Mouse (Mus musculus): Measurements from ENCODE around the gene Ftsj1. TPM values are rescaled to one million over a fixed set of nuclear protein-coding genes. Genes with fewer than 3 reads are reported as not detected.

Gene Ftsj1
- polyA plus RNA-seq, 1 experiment from 2014 or later, result 44.3 TPM

DNA sequence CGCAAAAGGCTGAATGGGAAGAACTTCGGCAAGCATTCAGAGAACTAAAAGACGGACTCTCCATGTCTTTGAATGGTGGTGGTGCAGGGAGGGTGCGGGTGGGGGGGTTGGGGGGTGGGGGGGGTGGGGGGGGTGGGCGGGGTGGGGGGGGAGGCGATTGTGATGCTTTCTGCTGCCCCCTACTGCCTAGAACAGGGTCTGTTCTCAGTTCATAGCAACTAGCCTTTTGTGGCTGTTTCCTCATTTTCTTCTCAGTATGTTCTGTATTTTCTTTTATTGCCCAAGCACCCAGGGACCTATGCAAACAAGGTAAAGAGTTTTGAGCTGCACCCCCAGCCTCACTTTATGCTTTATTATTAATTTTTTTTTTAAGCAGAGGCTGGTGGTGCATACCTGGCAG is 3.6 kb upstream of the Ftsj1 start:
- Histone ChIP-seq H3K4me1 (ENCODE audit: control insufficient read depth, insufficient read depth, low read length) (peaks cover 2% of the 10 kb centered on the region; the same call in 1 of the 2 replicates), H3K4me3 (ENCODE audit: low read depth, low read length) (no peak overlapping the region), H3K27me3 (ENCODE audit: control insufficient read depth, insufficient read depth, low read length) (no peaks in the 10 kb centered on the region), H3K4me2 (no peak overlapping the region), H3K27ac (ENCODE audit: low read depth, low read length) (no peak overlapping the region), H3K9me3 (ENCODE audit: control insufficient read depth, low read length) (no peaks in the 10 kb centered on the region), H3K9ac (ENCODE audit: low read length) (no peak overlapping the region), H3K36me3 (ENCODE audit: control insufficient read depth, insufficient read depth, low read length) (no peaks in the 10 kb centered on the region)
- 12% methylated on average over 6 of the region's 6 CpGs for WGBS
- DNase-seq (ENCODE audit: low spot score, missing footprints) (no peak), ATAC-seq (ENCODE audit: low FRiP score) (no peak)

DNA sequence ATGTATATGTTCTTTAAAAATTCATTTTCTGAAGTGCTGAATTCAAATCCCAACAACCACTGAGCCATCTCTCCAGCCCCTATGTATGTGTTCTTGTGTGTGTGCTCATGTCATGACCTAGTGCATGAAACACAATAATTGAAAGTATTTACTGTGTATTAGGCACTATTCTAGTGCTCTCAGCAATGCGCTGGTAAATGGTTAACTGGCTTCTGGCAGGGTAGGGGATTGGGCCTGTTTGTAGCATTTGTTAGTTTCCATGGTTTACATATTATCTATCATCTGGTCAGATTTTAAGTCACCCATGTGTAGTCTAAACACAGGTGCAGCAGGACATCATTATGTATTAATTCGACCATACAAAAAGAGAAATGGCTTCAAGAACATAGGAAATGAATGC is 1.5 kb upstream of the Ftsj1 start:
- no peak overlapping the region for H3K4me2 ChIP-seq
- H3K36me3 ChIP-seq (ENCODE audit: control insufficient read depth, insufficient read depth, low read length), result no peaks in the 10 kb centered on the region
- no peaks in the 10 kb centered on the region for H3K27me3 ChIP-seq (ENCODE audit: control insufficient read depth, insufficient read depth, low read length)
- no peak overlapping the region for H3K4me3 ChIP-seq (ENCODE audit: low read depth, low read length)
- WGBS, result 89% methylated on average over 2 of the region's 2 CpGs
- no peaks in the 10 kb centered on the region for H3K9me3 ChIP-seq (ENCODE audit: control insufficient read depth, low read length)
- H3K9ac ChIP-seq (ENCODE audit: low read length), result no peak overlapping the region
- peaks cover 2% of the 10 kb centered on the region; the same call in 1 of the 2 replicates for H3K4me1 ChIP-seq (ENCODE audit: control insufficient read depth, insufficient read depth, low read length)
- H3K27ac ChIP-seq (ENCODE audit: low read depth, low read length), result no peak overlapping the region
- DNase-seq (ENCODE audit: low spot score, missing footprints) (no peak), ATAC-seq (ENCODE audit: low FRiP score) (no peak)

DNA sequence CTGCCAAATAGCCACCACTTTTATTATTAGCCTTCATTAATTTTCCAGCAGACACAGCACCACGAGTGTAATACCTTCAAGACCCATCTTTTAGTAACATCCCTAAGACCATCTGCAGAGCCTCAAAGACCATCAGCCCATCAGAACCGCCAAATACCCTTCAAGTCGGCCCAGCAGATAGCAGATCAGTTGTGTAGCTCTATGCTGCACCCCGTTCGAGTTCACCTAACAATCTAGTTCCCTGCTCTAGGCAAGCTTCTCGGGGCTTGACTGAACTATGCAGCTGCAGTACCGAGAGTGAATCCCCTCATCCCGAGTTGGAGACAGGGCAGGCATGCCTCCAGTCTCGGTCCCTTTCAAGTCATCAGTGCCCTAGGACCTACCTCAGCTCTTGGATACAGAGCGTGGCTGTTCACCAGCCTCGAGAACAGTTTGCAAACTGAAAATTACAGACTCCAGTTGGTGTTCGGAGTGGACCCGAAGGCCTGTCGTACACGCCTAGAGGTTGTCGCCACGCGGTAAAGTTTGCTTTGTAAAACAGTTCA is 345 bp downstream of the Ftsj1 start:
- Histone ChIP-seq H3K9me3 (ENCODE audit: control insufficient read depth, low read length) (no peaks in the 10 kb centered on the region), H3K27ac (ENCODE audit: low read depth, low read length) (no peak overlapping the region), H3K4me3 (ENCODE audit: low read depth, low read length) (peak overlapping the region; percentile 52), H3K36me3 (ENCODE audit: control insufficient read depth, insufficient read depth, low read length) (no peaks in the 10 kb centered on the region), H3K27me3 (ENCODE audit: control insufficient read depth, insufficient read depth, low read length) (no peaks in the 10 kb centered on the region), H3K4me1 (ENCODE audit: control insufficient read depth, insufficient read depth, low read length) (peaks cover 2% of the 10 kb centered on the region; the same call in 1 of the 2 replicates), H3K4me2 (peak overlapping the region; percentile 54), H3K9ac (ENCODE audit: low read length) (peak overlapping the region; percentile 68)
- WGBS, result 23% methylated on average over 18 of the region's 18 CpGs
- DNase-seq (ENCODE audit: low spot score, missing footprints) (peak; percentile 93), ATAC-seq (ENCODE audit: low FRiP score) (peak; percentile 66)

DNA sequence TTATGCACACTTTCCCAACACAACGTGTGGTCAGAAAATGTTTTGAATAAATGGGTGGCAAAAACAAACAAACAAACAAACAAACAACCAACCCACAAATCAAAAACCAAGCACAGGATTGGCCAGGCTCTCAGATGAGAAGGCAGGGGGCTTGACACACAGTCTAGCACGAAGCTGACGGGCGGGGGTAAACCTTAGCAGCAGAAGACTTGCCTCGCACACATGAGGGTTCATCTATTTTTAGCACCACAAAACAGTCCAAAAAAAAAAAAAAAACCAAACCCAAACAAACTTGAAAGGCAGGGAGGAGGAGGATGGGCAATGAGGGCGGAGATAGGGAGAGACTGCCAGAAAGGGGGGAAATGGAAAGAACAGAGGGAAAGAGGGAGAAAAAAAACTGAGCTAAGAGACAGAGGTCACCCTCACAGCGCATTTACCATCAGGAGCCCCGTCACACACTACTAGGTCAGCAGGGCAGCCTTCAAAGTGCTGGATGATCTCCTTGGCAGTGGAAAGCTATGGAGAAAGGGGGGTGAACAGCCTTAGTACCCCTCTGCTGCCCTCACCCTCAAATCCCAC is 3.6 kb downstream of the Ftsj1 start:
- no peak overlapping the region for H3K4me3 ChIP-seq (ENCODE audit: low read depth, low read length)
- WGBS, result 91% methylated on average over 8 of the region's 8 CpGs
- ATAC-seq (ENCODE audit: low FRiP score) (no peak), DNase-seq (ENCODE audit: low spot score, missing footprints) (no peak)
- no peaks in the 10 kb centered on the region for H3K9me3 ChIP-seq (ENCODE audit: control insufficient read depth, low read length)
- H3K4me1 ChIP-seq (ENCODE audit: control insufficient read depth, insufficient read depth, low read length), result peaks cover 2% of the 10 kb centered on the region; the same call in 1 of the 2 replicates
- H3K4me2 ChIP-seq, result no peak overlapping the region
- no peak overlapping the region for H3K9ac ChIP-seq (ENCODE audit: low read length)
- no peaks in the 10 kb centered on the region for H3K27me3 ChIP-seq (ENCODE audit: control insufficient read depth, insufficient read depth, low read length)
- H3K27ac ChIP-seq (ENCODE audit: low read depth, low read length), result no peak overlapping the region
- no peaks in the 10 kb centered on the region for H3K36me3 ChIP-seq (ENCODE audit: control insufficient read depth, insufficient read depth, low read length)

DNA sequence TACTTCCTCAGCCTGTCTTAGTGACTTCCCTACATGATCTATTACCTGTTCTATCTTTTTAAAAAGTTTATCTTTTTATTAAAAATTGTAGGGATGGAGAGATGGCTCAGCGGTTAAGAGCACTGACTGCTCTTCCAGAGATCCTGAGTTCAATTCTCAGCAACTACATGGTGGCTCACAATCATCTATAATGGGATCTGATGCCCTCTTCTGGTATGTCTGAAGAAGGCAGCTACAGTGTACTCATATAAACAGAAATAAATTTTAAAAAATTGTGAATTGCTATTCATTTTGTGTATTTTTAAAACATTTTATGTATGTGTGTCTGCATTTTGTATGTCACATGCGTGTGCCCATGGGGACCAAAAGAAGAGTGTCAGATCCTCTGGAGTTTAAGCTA is 4.5 kb downstream of the Ftsj1 start:
- WGBS, result 72% methylated on average over 2 of the region's 2 CpGs
- Histone ChIP-seq H3K27me3 (ENCODE audit: control insufficient read depth, insufficient read depth, low read length) (no peaks in the 10 kb centered on the region), H3K36me3 (ENCODE audit: control insufficient read depth, insufficient read depth, low read length) (no peaks in the 10 kb centered on the region), H3K4me3 (ENCODE audit: low read depth, low read length) (no peak overlapping the region), H3K4me2 (no peak overlapping the region), H3K9ac (ENCODE audit: low read length) (no peak overlapping the region), H3K9me3 (ENCODE audit: control insufficient read depth, low read length) (no peaks in the 10 kb centered on the region), H3K27ac (ENCODE audit: low read depth, low read length) (no peak overlapping the region), H3K4me1 (ENCODE audit: control insufficient read depth, insufficient read depth, low read length) (peaks cover 2% of the 10 kb centered on the region; the same call in 1 of the 2 replicates)
- DNase-seq (ENCODE audit: low spot score, missing footprints) (no peak), ATAC-seq (ENCODE audit: low FRiP score) (no peak)

DNA sequence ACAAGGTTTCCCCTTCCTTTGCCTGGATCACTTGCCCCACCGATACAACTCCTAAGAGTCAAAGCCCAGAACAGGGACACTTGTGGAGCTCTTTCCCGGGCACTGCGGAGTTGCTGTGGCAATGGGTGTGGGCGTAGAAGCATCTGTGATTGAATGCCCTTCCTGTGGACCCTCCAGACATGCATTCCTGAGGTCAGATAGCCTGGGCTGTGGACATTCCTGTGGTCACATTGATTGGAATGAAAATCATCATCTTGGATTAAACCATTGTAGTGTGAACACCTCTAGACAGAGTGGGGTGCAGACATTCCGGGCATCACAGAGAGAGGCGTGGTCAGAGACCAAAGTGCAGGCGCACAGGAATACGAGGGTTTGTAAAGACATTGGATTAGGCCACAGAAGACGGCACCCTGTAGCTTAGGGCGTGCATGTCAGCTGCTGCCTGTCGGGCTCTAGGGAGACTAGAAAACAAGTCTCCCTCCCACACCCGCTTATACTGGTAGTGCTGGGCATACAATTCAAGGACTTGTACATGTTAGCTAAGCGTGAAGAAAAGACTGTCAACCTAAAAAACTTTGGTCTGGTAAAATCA is 13.3 kb downstream of the Ftsj1 start:
- Histone ChIP-seq H3K9ac (ENCODE audit: low read length) (no peak overlapping the region), H3K4me3 (ENCODE audit: low read depth, low read length) (no peak overlapping the region), H3K4me1 (ENCODE audit: control insufficient read depth, insufficient read depth, low read length) (no peaks in the 10 kb centered on the region), H3K27ac (ENCODE audit: low read depth, low read length) (no peak overlapping the region), H3K36me3 (ENCODE audit: control insufficient read depth, insufficient read depth, low read length) (no peaks in the 10 kb centered on the region), H3K4me2 (no peak overlapping the region), H3K27me3 (ENCODE audit: control insufficient read depth, insufficient read depth, low read length) (no peaks in the 10 kb centered on the region), H3K9me3 (ENCODE audit: control insufficient read depth, low read length) (no peaks in the 10 kb centered on the region)
- DNase-seq (ENCODE audit: low spot score, missing footprints), result no peak
- WGBS, result 72% methylated on average over 13 of the region's 13 CpGs
- ATAC-seq (ENCODE audit: low FRiP score), result no peak

DNA sequence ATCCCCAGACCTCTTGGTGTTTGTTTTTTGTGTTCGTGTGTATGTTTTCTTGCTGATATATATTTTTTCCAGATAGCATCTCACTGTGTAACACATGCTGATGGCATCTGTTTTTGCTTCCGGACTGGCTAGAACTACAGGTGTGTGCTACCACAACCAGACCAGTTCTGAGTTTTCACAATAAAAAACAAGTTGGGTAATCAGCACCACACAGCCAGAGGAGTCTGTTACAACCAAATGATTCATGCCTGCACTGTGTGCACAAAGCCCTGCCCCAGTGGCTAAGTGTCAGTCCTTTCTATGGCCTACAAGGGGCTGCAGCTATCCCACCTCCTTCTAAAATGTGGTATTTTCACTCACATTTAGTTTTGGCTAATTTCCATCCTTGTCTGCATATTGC is 15.5 kb downstream of the Ftsj1 start:
- no peaks in the 10 kb centered on the region for H3K27me3 ChIP-seq (ENCODE audit: control insufficient read depth, insufficient read depth, low read length)
- no peak overlapping the region for H3K4me2 ChIP-seq
- no peak overlapping the region for H3K9ac ChIP-seq (ENCODE audit: low read length)
- no peak overlapping the region for H3K4me3 ChIP-seq (ENCODE audit: low read depth, low read length)
- no peak for DNase-seq (ENCODE audit: low spot score, missing footprints)
- no peaks in the 10 kb centered on the region for H3K4me1 ChIP-seq (ENCODE audit: control insufficient read depth, insufficient read depth, low read length)
- ATAC-seq (ENCODE audit: low FRiP score), result no peak
- no peaks in the 10 kb centered on the region for H3K9me3 ChIP-seq (ENCODE audit: control insufficient read depth, low read length)
- no peak overlapping the region for H3K27ac ChIP-seq (ENCODE audit: low read depth, low read length)
- 91% methylated on average over 2 of the region's 2 CpGs for WGBS
- no peaks in the 10 kb centered on the region for H3K36me3 ChIP-seq (ENCODE audit: control insufficient read depth, insufficient read depth, low read length)

DNA sequence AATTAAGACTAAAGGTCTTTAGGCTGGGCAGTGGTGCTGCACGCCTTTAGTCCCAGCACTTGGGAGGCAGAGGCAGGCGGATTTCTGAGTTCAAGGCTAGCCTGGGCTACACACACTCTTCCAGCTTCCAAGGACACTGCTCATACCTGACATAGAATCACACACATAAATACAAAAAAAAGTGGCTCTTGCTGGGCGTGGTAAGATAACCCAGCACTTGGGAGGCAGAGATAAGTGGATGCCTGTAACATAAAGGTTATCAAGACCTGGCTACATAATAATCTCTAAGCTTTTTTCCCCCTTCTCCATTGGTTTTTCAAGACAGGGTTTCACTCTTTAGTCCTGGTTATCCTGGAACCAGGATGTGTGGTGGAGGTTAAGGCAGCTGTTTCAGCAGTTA is 18.6 kb downstream of the Ftsj1 start:
- Histone ChIP-seq H3K9ac (ENCODE audit: low read length) (no peak overlapping the region), H3K27ac (ENCODE audit: low read depth, low read length) (no peak overlapping the region), H3K36me3 (ENCODE audit: control insufficient read depth, insufficient read depth, low read length) (no peaks in the 10 kb centered on the region), H3K4me2 (no peak overlapping the region), H3K4me1 (ENCODE audit: control insufficient read depth, insufficient read depth, low read length) (no peaks in the 10 kb centered on the region), H3K9me3 (ENCODE audit: control insufficient read depth, low read length) (no peaks in the 10 kb centered on the region), H3K27me3 (ENCODE audit: control insufficient read depth, insufficient read depth, low read length) (no peaks in the 10 kb centered on the region), H3K4me3 (ENCODE audit: low read depth, low read length) (no peak overlapping the region)
- 71% methylated on average over 3 of the region's 3 CpGs for WGBS
- ATAC-seq (ENCODE audit: low FRiP score) (no peak), DNase-seq (ENCODE audit: low spot score, missing footprints) (no peak)

DNA sequence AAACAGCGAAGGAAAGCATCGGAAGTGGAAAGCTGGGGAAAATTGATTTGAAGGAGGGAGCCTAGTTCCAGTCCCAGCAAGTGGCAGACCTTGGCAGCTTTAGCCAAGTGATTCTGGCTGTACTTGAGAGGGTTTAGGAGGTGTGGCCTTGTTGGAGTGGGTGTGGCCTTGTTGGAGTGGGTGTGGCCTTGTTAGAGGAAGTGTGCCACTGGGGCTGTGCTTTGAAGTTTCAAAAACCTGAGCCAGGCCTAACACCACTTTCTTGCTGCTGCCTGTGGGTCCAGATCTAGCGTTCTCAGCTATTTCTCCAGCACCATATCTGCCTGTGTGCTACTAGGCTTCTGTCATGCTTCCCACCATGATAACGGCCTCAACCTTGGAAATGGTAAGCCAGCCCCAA is 21.9 kb downstream of the Ftsj1 start:
- no peak for DNase-seq (ENCODE audit: low spot score, missing footprints)
- Histone ChIP-seq H3K9me3 (ENCODE audit: control insufficient read depth, low read length) (no peaks in the 10 kb centered on the region), H3K4me3 (ENCODE audit: low read depth, low read length) (no peak overlapping the region), H3K9ac (ENCODE audit: low read length) (no peak overlapping the region), H3K4me1 (ENCODE audit: control insufficient read depth, insufficient read depth, low read length) (no peaks in the 10 kb centered on the region), H3K27ac (ENCODE audit: low read depth, low read length) (no peak overlapping the region), H3K4me2 (no peak overlapping the region), H3K27me3 (ENCODE audit: control insufficient read depth, insufficient read depth, low read length) (no peaks in the 10 kb centered on the region), H3K36me3 (ENCODE audit: control insufficient read depth, insufficient read depth, low read length) (no peaks in the 10 kb centered on the region)
- no peak for ATAC-seq (ENCODE audit: low FRiP score)
- WGBS, result 74% methylated on average over 4 of the region's 4 CpGs

All from midbrain, embryonic 11.5 days (tissue).